Mouse (Mus musculus) heart, embryonic 11.5 days (tissue): ENCODE measurements around the gene Rnase4. TPM values are rescaled to one million over a fixed set of nuclear protein-coding genes. Genes with fewer than 3 reads are reported as not detected.
A peak's percentile ranks its signal among the peaks of the same experiment; 100 is the strongest.

Experiments
- ATAC-seq: fragments of 200-750 bp; cut with Nextera tagmentation; replicated peaks from 2 replicates; pipeline ENCODE4 v1.8.0; 2017; ENCODE audit warnings: moderate library complexity; ENCODE audit not compliant: insufficient number of reproducible peaks, low FRiP score, low TSS enrichment
- H3K27ac ChIP-seq: fragments of 300-500 bp; sonication (generic); 2 replicates; pipeline ENCODE4 v1.5.1; 2014; ENCODE audit warnings: mild to moderate bottlenecking, low read depth, low read length
- H3K27me3 ChIP-seq: fragments of 300-500 bp; sonication (generic); 2 replicates; pipeline ENCODE4 v1.6.1; 2014; ENCODE audit warnings: mild to moderate bottlenecking, low read length, mixed read lengths; ENCODE audit not compliant: control insufficient read depth, insufficient read depth
- H3K36me3 ChIP-seq: fragments of 300-500 bp; sonication (generic); 2 replicates; pipeline ENCODE4 v1.6.1; 2014; ENCODE audit warnings: mild to moderate bottlenecking, low read length, moderate library complexity, mixed read lengths; ENCODE audit not compliant: control insufficient read depth, insufficient read depth
- H3K4me1 ChIP-seq: fragments of 300-500 bp; sonication (generic); 2 replicates; pipeline ENCODE4 v1.6.1; 2014; ENCODE audit warnings: low read length; ENCODE audit not compliant: control insufficient read depth, insufficient read depth
- H3K4me2 ChIP-seq: fragments of 300-500 bp; sonication (generic); 2 replicates; pipeline ENCODE4 v1.6.1; 2014; ENCODE audit warnings: mild to moderate bottlenecking, moderate library complexity
- H3K4me3 ChIP-seq: fragments of 300-500 bp; sonication (generic); 2 replicates; pipeline ENCODE4 v1.5.1; 2014; ENCODE audit warnings: low read depth, low read length
- H3K9ac ChIP-seq: fragments of 300-500 bp; sonication (generic); 2 replicates; pipeline ENCODE4 v1.6.1; 2014; ENCODE audit warnings: mild to moderate bottlenecking, low read depth, low read length, moderate library complexity
- H3K9me3 ChIP-seq: fragments of 300-500 bp; sonication (generic); replicated peaks from 2 replicates; pipeline ENCODE4 v1.6.1; 2016; ENCODE audit warnings: low read length; ENCODE audit not compliant: control insufficient read depth
- WGBS: fragments of 180-500 bp; shearing (Covaris S2); extraction: QIAGEN DNeasy Blood & Tissue Kit; methylation state at CpG from one replicate; pipeline ENCODE4 v1.1.7; 2014; ENCODE audit not compliant: insufficient replicate concordance; 5-methylcytosine and 5-hydroxymethylcytosine counted together
- polyA plus RNA-seq: library from polyadenylated mRNA; unstranded; fragments of >200 nt; fragmentation: Nextera tagmentation; extraction: Ambion mirVana; gene quantifications from 2 replicates; pipeline ENCODE4 v1.2.1, GENCODE M21; 2014

Gene Rnase4
- polyA plus RNA-seq, 1 experiment from 2014 or later: 12.6 TPM

DNA sequence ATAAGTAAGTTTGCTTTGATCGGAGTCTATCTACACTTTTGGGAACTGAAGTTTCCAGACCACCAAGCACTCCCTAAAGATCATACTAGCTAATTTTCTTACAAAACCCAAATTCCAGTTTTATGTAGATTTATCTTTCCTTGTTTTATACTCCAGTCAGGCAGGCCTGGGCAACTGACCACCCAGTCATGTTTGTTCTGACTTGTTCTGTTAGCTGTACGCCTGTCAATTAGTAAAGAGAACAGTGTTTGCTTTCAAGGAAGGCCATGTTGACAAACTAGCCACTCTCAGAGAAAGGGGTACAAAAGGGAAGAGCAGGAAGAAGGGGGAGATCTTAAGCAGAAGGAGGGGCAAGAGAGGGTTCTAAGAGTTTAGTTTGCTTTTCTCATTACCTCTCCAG is 13.5 kb downstream of the Rnase4 start:
- Histone ChIP-seq H3K4me2 (no peak overlapping the region), H3K9ac (no peak overlapping the region), H3K9me3 (no peaks in the 10 kb centered on the region), H3K4me1 (no peaks in the 10 kb centered on the region), H3K27ac (no peak overlapping the region), H3K4me3 (no peak overlapping the region), H3K36me3 (no peaks in the 10 kb centered on the region), H3K27me3 (no peaks in the 10 kb centered on the region)
- 88% methylated on average over 2 of the region's 2 CpGs for WGBS
- no peak for ATAC-seq

- no peak overlapping the region for H3K4me2 ChIP-seq
- H3K27ac ChIP-seq: no peak overlapping the region
- H3K4me3 ChIP-seq: no peak overlapping the region
- no peaks in the 10 kb centered on the region for H3K27me3 ChIP-seq
- no peak overlapping the region for H3K9ac ChIP-seq
- no peaks in the 10 kb centered on the region for H3K9me3 ChIP-seq
- no peaks in the 10 kb centered on the region for H3K4me1 ChIP-seq
- no peak for ATAC-seq
- H3K36me3 ChIP-seq: no peaks in the 10 kb centered on the region
Measured at GRCm38 (mm10) chr14:51106449-51106967, 15.6 kb downstream of the Rnase4 start.

- ATAC-seq: peak; percentile 73
- 0 out of 2 replicates have a peak overlapping the region, but pooled peaks have one; percentile 29 for H3K27ac ChIP-seq
- H3K4me1 ChIP-seq: no peaks in the 10 kb centered on the region; the same call in 1 of the 2 replicates
- no peaks in the 10 kb centered on the region for H3K27me3 ChIP-seq
- no peak overlapping the region for H3K4me3 ChIP-seq
- no peaks in the 10 kb centered on the region for H3K9me3 ChIP-seq
- H3K9ac ChIP-seq: no peak overlapping the region
- WGBS: 35% methylated on average over 3 of the region's 3 CpGs
- H3K36me3 ChIP-seq: no peaks in the 10 kb centered on the region
- no peak overlapping the region for H3K4me2 ChIP-seq
Measured at GRCm38 (mm10) chr14:51111966-51112365, 21.1 kb downstream of the Rnase4 start.

DNA sequence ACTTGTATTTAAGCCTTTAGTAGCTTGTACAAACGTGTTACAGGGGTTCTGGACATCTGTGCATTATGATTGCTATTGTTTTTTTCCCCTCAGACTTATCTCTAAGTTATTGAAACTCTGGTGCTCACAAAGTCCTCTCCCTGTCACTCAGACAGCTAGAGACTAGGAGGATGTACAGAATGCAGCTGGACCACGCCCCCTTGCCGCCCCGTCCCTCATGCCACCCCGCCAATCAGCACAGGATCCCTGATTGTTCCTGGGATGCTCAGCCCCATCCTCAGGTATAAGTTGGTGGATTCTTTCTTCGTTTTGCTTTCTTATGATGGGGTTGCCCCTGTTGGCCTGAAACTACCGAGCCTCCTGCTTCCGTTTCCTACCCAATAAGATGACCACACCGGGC is 22.6 kb downstream of the Rnase4 start:
- Histone ChIP-seq H3K4me2 (no peak overlapping the region), H3K27ac (no peak overlapping the region), H3K4me3 (no peak overlapping the region), H3K9ac (no peak overlapping the region), H3K4me1 (no peaks in the 10 kb centered on the region; the same call in 1 of the 2 replicates), H3K27me3 (no peaks in the 10 kb centered on the region), H3K36me3 (no peaks in the 10 kb centered on the region), H3K9me3 (no peaks in the 10 kb centered on the region)
- no peak for ATAC-seq
- 38% methylated on average over 9 of the region's 9 CpGs for WGBS

DNA sequence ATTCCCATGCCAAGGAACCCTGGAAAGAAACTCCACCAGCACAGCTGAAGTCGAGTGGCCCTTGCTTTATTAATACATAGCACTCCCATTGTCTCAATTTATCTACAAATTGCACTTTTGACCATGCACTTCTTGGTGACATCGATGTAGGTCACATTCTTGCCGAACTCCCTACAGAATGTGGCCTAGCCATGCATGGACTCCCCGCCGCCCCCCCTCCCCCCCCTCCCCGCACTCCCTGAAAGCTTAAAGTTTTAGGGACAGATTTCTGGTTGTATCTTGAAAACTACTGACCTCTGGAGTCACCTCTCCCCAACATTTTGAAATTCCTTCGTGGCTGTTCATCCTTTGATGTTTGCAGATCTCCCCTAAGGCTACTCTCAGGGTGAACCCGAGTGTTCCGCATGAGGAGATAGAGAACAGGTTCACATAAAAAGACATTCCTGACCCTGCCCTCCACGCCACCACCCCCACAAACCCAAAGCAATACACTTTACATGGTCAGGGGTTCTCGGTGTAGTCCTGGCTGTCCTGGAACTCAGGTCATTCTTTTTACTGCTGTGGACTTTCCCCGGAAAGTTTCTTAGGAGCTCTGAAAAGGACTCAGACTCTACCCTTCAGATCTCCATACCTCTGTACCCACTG is 23.2 kb downstream of the Rnase4 start, which contains the start of gene Eddm3b:
Gene Eddm3b (plus strand): TSS at position 511 of the 645 bp plus-strand sequence.
- H3K9me3 ChIP-seq: no peaks in the 10 kb centered on the region
- H3K36me3 ChIP-seq: no peaks in the 10 kb centered on the region
- 51% methylated on average over 12 of the region's 12 CpGs for WGBS
- no peaks in the 10 kb centered on the region; the same call in 1 of the 2 replicates for H3K4me1 ChIP-seq
- H3K4me2 ChIP-seq: no peak within 1 kb of the TSS
- no peak within 1 kb of the TSS for H3K9ac ChIP-seq
- H3K27ac ChIP-seq: no peak within 1 kb of the TSS
- H3K4me3 ChIP-seq: no peak within 1 kb of the TSS
- ATAC-seq: no peak
- no peaks in the 10 kb centered on the region for H3K27me3 ChIP-seq

DNA sequence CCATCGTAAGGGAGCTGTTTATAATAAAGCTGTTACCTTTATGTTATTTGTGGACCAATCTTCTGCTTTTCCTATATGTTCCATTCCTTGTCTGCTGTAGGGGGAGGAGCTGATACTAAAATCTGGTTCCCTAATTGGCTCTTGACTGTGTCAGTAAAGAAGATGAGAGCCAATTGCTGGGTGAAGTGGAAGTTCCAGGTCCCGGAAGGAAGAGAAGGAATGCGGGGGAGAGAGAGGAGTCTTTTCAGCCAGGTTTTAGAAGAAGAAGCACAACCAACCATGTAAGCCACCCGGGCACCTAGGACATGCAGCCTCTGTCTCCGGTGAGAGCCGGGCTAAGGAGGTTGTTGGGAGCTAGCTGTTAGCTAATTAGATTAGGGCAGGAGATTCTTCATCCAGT is 34.8 kb downstream of the Rnase4 start:
- H3K4me3 ChIP-seq: no peak overlapping the region
- no peaks in the 10 kb centered on the region for H3K27me3 ChIP-seq
- H3K36me3 ChIP-seq: no peaks in the 10 kb centered on the region
- H3K9ac ChIP-seq: no peak overlapping the region
- peaks cover 5% of the 10 kb centered on the region; the same call in 1 of the 2 replicates for H3K4me1 ChIP-seq
- H3K27ac ChIP-seq: no peak overlapping the region
- 83% methylated on average over 6 of the region's 6 CpGs for WGBS
- no peak overlapping the region for H3K4me2 ChIP-seq
- no peaks in the 10 kb centered on the region for H3K9me3 ChIP-seq
- ATAC-seq: no peak

DNA sequence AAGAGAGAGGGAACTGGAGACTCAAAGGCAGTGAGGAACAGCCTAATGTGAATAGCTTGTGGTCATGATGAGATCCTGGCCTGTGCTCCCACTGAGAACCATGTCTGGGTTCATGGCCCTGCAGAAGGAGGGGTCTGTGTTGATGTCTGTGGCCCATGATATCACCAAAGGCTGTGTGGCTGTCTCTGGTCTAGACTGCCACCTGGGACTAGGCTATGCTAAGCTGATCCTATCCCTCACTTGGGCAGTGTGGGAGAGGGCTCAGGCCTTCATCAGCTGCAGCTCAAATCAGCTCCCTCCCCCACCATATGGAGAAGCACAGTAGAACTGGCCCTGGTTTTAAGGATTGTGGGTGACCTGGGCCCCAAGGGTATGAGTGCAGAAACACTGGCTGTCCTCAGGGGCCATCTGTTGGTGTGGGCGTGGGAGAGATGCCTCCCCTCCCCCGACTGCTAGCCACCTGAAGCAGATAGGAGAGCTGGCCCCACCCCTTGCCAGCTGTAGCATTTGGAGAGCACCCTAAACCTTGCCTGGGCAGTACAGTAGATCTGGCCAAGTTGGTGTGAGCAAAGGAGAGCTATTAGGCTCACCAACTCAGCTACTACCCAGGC is 36.9 kb downstream of the Rnase4 start:
- Histone ChIP-seq H3K4me1 (peaks cover 5% of the 10 kb centered on the region; the same call in 1 of the 2 replicates), H3K27me3 (no peaks in the 10 kb centered on the region), H3K4me3 (no peak overlapping the region), H3K4me2 (no peak overlapping the region), H3K9ac (no peak overlapping the region), H3K36me3 (no peaks in the 10 kb centered on the region), H3K27ac (0 out of 2 replicates have a peak overlapping the region, but pooled peaks have one; percentile 15), H3K9me3 (no peaks in the 10 kb centered on the region)
- WGBS: 61% methylated on average over 2 of the region's 2 CpGs
- ATAC-seq: peak; percentile 78; the same call in 1 of the 2 replicates

GRCm38 (mm10) chr14:51128775-51129623 is 38.1 kb downstream of the Rnase4 start:
- H3K27ac ChIP-seq: 0 out of 2 replicates have a peak overlapping the region, but pooled peaks have one; percentile 32
- 68% methylated on average over 9 of the region's 9 CpGs for WGBS

More at GRCm38 (mm10) chr14:51128775-51129623, 38.1 kb downstream of the Rnase4 start:
- H3K36me3 ChIP-seq: no peaks in the 10 kb centered on the region
- no peak overlapping the region for H3K4me3 ChIP-seq
- ATAC-seq: no peak
- no peak overlapping the region for H3K4me2 ChIP-seq
- H3K4me1 ChIP-seq: peaks cover 5% of the 10 kb centered on the region; the same call in 1 of the 2 replicates
- H3K27me3 ChIP-seq: no peaks in the 10 kb centered on the region
- H3K9ac ChIP-seq: no peak overlapping the region
- H3K9me3 ChIP-seq: no peaks in the 10 kb centered on the region
